Mouse (Mus musculus): Measurements from ENCODE around the gene 2310009B15Rik. TPM values are rescaled to one million over a fixed set of nuclear protein-coding genes. Genes with fewer than 3 reads are reported as not detected.

2310009B15Rik gene
- polyA plus RNA-seq, 1 experiment from 2014 or later: 34.3 TPM

DNA sequence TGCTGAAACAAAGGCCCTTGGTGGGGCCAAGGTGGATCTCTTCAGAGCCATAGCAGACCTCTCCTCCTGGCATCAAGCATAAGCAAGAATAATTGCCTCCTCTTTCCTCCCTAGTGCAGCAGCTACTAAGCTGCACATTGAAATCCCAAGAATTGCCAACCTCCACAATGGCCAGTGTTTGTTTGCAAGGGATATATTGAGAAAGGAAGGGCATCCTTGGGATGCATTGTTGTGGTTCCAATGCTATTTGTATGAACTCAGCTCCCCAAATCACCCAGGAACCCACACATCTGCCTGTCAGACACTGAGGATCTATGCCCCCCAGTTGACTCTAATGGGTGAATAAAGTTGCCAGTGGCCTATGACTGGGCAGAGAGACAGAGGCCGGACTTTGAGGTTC, 5.8 kb downstream of the 2310009B15Rik start:
- no peak overlapping the region for H3K4me3 ChIP-seq (ENCODE audit: low read depth, low read length)
- no peaks in the 10 kb centered on the region for H3K36me3 ChIP-seq (ENCODE audit: control insufficient read depth, insufficient read depth, low read length)
- H3K27me3 ChIP-seq (ENCODE audit: control insufficient read depth, insufficient read depth, low read length): peaks cover 25% of the 10 kb centered on the region
- H3K27ac ChIP-seq (ENCODE audit: low read depth, low read length): no peak overlapping the region
- no peak overlapping the region for H3K9ac ChIP-seq (replicated peaks; ENCODE audit: low read depth, low read length)
- H3K4me1 ChIP-seq (ENCODE audit: control insufficient read depth, insufficient read depth, low read length): 0 out of 2 replicates have a peak, but pooled peaks cover 6% of the 10 kb centered on the region
- no peak for ATAC-seq (ENCODE audit: low read depth)
- WGBS: 93% methylated on average over 1 of the region's 1 CpGs
- H3K4me2 ChIP-seq (ENCODE audit: low read depth, low read length): no peak overlapping the region
- H3K9me3 ChIP-seq (ENCODE audit: control insufficient read depth, low read length): no peaks in the 10 kb centered on the region

DNA sequence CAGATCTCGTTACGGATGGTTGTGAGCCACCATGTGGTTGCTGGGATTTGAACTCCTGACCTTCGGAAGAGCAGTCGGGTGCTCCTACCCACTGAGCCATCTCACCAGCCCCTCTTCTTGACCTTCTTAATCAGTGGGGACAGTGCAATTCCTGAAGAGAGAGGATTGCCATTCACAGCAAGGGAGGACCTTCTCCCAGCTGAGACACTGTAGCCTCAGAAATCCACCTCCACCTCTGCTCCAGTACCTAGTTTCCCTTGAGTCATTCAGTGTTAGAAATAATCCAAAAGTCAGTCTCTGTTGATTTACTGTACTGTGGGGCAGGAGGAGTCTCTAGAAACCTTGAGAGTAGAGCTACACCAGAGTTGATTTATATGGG, 6.5 kb downstream of the 2310009B15Rik start:
- Histone ChIP-seq H3K4me2 (ENCODE audit: low read depth, low read length) (no peak overlapping the region), H3K4me1 (ENCODE audit: control insufficient read depth, insufficient read depth, low read length) (0 out of 2 replicates have a peak, but pooled peaks cover 6% of the 10 kb centered on the region), H3K9ac (replicated peaks; ENCODE audit: low read depth, low read length) (no peak overlapping the region), H3K4me3 (ENCODE audit: low read depth, low read length) (no peak overlapping the region), H3K27me3 (ENCODE audit: control insufficient read depth, insufficient read depth, low read length) (peaks cover 31% of the 10 kb centered on the region), H3K9me3 (ENCODE audit: control insufficient read depth, low read length) (no peaks in the 10 kb centered on the region), H3K27ac (ENCODE audit: low read depth, low read length) (no peak overlapping the region), H3K36me3 (ENCODE audit: control insufficient read depth, insufficient read depth, low read length) (no peaks in the 10 kb centered on the region)
- ATAC-seq (ENCODE audit: low read depth): no peak
- WGBS: 52% methylated on average over 2 of the region's 4 CpGs

GRCm38 (mm10) chr1:138849531-138850160, 7.0 kb downstream of the 2310009B15Rik start:
- Histone ChIP-seq H3K27me3 (ENCODE audit: control insufficient read depth, insufficient read depth, low read length) (peaks cover 35% of the 10 kb centered on the region), H3K4me2 (ENCODE audit: low read depth, low read length) (no peak overlapping the region), H3K4me3 (ENCODE audit: low read depth, low read length) (no peak overlapping the region), H3K4me1 (ENCODE audit: control insufficient read depth, insufficient read depth, low read length) (0 out of 2 replicates have a peak, but pooled peaks cover 6% of the 10 kb centered on the region), H3K9ac (replicated peaks; ENCODE audit: low read depth, low read length) (no peak overlapping the region), H3K36me3 (ENCODE audit: control insufficient read depth, insufficient read depth, low read length) (no peaks in the 10 kb centered on the region), H3K9me3 (ENCODE audit: control insufficient read depth, low read length) (no peaks in the 10 kb centered on the region), H3K27ac (ENCODE audit: low read depth, low read length) (no peak overlapping the region)
- no peak for ATAC-seq (ENCODE audit: low read depth)
- WGBS: 5% methylated on average over 8 of the region's 8 CpGs

GRCm38 (mm10) chr1:138848511-138849109, 8.0 kb downstream of the 2310009B15Rik start, which contains the start of gene Lhx9:
Lhx9 (minus strand) TSS chr1:138848577.
- Histone ChIP-seq H3K27me3 (ENCODE audit: control insufficient read depth, insufficient read depth, low read length) (peaks cover 45% of the 10 kb centered on the region), H3K9ac (replicated peaks; ENCODE audit: low read depth, low read length) (0 out of 2 replicates have a peak within 1 kb of the TSS, but pooled peaks have one; percentile 16), H3K9me3 (ENCODE audit: control insufficient read depth, low read length) (no peaks in the 10 kb centered on the region), H3K4me2 (ENCODE audit: low read depth, low read length) (peak within 1 kb of the TSS; percentile 37), H3K4me1 (ENCODE audit: control insufficient read depth, insufficient read depth, low read length) (0 out of 2 replicates have a peak, but pooled peaks cover 6% of the 10 kb centered on the region), H3K36me3 (ENCODE audit: control insufficient read depth, insufficient read depth, low read length) (no peaks in the 10 kb centered on the region), H3K4me3 (ENCODE audit: low read depth, low read length) (peak within 1 kb of the TSS; percentile 19; the same call in 1 of the 2 replicates), H3K27ac (ENCODE audit: low read depth, low read length) (no peak within 1 kb of the TSS)
- peak; percentile 45; the same call in 1 of the 2 replicates for ATAC-seq (ENCODE audit: low read depth)
- under 1% methylated on average over 33 of the region's 33 CpGs for WGBS

DNA sequence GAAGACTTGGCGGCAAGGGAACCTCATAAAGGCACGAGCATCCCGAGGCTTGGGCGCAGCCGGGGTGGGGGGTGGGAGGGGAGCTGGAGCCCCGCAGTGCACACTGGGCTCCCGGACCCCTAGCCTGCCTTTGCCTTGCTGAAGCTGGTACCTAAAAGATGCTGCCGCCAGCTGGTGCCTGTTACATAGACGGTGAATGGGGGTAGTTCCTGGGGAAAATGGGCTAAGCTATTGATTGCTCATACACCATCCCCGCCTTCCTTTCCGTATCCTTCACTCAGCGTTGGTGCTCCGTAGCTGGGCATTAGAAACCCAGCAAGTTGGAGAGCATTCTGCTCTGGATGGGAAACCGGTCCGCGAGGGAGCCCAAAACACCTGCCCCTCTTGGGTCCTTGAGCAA, 8.6 kb downstream of the 2310009B15Rik start:
- H3K36me3 ChIP-seq (ENCODE audit: control insufficient read depth, insufficient read depth, low read length): no peaks in the 10 kb centered on the region
- peak; percentile 29; the same call in 1 of the 2 replicates for ATAC-seq (ENCODE audit: low read depth)
- under 1% methylated on average over 16 of the region's 16 CpGs for WGBS
- no peak overlapping the region for H3K9ac ChIP-seq (replicated peaks; ENCODE audit: low read depth, low read length)
- peak overlapping the region; percentile 19; the same call in 1 of the 2 replicates for H3K4me3 ChIP-seq (ENCODE audit: low read depth, low read length)
- peak overlapping the region; percentile 37 for H3K4me2 ChIP-seq (ENCODE audit: low read depth, low read length)
- H3K9me3 ChIP-seq (ENCODE audit: control insufficient read depth, low read length): no peaks in the 10 kb centered on the region
- H3K27ac ChIP-seq (ENCODE audit: low read depth, low read length): no peak overlapping the region
- H3K4me1 ChIP-seq (ENCODE audit: control insufficient read depth, insufficient read depth, low read length): 0 out of 2 replicates have a peak, but pooled peaks cover 6% of the 10 kb centered on the region
- H3K27me3 ChIP-seq (ENCODE audit: control insufficient read depth, insufficient read depth, low read length): peaks cover 47% of the 10 kb centered on the region

GRCm38 (mm10) chr1:138847146-138847545, 9.5 kb downstream of the 2310009B15Rik start:
- WGBS: under 1% methylated on average over 21 of the region's 21 CpGs
- Histone ChIP-seq H3K4me3 (ENCODE audit: low read depth, low read length) (peak overlapping the region; percentile 7; the same call in 1 of the 2 replicates), H3K27me3 (ENCODE audit: control insufficient read depth, insufficient read depth, low read length) (peaks cover 48% of the 10 kb centered on the region), H3K4me1 (ENCODE audit: control insufficient read depth, insufficient read depth, low read length) (0 out of 2 replicates have a peak, but pooled peaks cover 6% of the 10 kb centered on the region), H3K9me3 (ENCODE audit: control insufficient read depth, low read length) (no peaks in the 10 kb centered on the region), H3K9ac (replicated peaks; ENCODE audit: low read depth, low read length) (no peak overlapping the region), H3K27ac (ENCODE audit: low read depth, low read length) (no peak overlapping the region), H3K36me3 (ENCODE audit: control insufficient read depth, insufficient read depth, low read length) (no peaks in the 10 kb centered on the region), H3K4me2 (ENCODE audit: low read depth, low read length) (no peak overlapping the region)
- ATAC-seq (ENCODE audit: low read depth): no peak

- Histone ChIP-seq H3K9ac (replicated peaks; ENCODE audit: low read depth, low read length) (no peak overlapping the region), H3K9me3 (ENCODE audit: control insufficient read depth, low read length) (no peaks in the 10 kb centered on the region), H3K27me3 (ENCODE audit: control insufficient read depth, insufficient read depth, low read length) (peaks cover 48% of the 10 kb centered on the region), H3K4me1 (ENCODE audit: control insufficient read depth, insufficient read depth, low read length) (0 out of 2 replicates have a peak, but pooled peaks cover 6% of the 10 kb centered on the region), H3K4me2 (ENCODE audit: low read depth, low read length) (no peak overlapping the region), H3K36me3 (ENCODE audit: control insufficient read depth, insufficient read depth, low read length) (no peaks in the 10 kb centered on the region), H3K4me3 (ENCODE audit: low read depth, low read length) (no peak overlapping the region), H3K27ac (ENCODE audit: low read depth, low read length) (no peak overlapping the region)
- ATAC-seq (ENCODE audit: low read depth): no peak
- WGBS: 2% methylated on average over 9 of the region's 9 CpGs
Measured at GRCm38 (mm10) chr1:138846581-138846980, 10.1 kb downstream of the 2310009B15Rik start.

GRCm38 (mm10) chr1:138846131-138846530, 10.5 kb downstream of the 2310009B15Rik start:
- no peak overlapping the region for H3K27ac ChIP-seq (ENCODE audit: low read depth, low read length)
- H3K4me2 ChIP-seq (ENCODE audit: low read depth, low read length): no peak overlapping the region
- no peak overlapping the region for H3K9ac ChIP-seq (replicated peaks; ENCODE audit: low read depth, low read length)
- peaks cover 46% of the 10 kb centered on the region for H3K27me3 ChIP-seq (ENCODE audit: control insufficient read depth, insufficient read depth, low read length)
- H3K9me3 ChIP-seq (ENCODE audit: control insufficient read depth, low read length): no peaks in the 10 kb centered on the region
- 2% methylated on average over 12 of the region's 12 CpGs for WGBS
- ATAC-seq (ENCODE audit: low read depth): no peak
- H3K36me3 ChIP-seq (ENCODE audit: control insufficient read depth, insufficient read depth, low read length): no peaks in the 10 kb centered on the region
- H3K4me1 ChIP-seq (ENCODE audit: control insufficient read depth, insufficient read depth, low read length): 0 out of 2 replicates have a peak, but pooled peaks cover 6% of the 10 kb centered on the region
- no peak overlapping the region for H3K4me3 ChIP-seq (ENCODE audit: low read depth, low read length)

GRCm38 (mm10) chr1:138845481-138845880, 11.2 kb downstream of the 2310009B15Rik start:
- H3K36me3 ChIP-seq (ENCODE audit: control insufficient read depth, insufficient read depth, low read length): no peaks in the 10 kb centered on the region
- no peak overlapping the region for H3K4me3 ChIP-seq (ENCODE audit: low read depth, low read length)
- no peak overlapping the region for H3K9ac ChIP-seq (replicated peaks; ENCODE audit: low read depth, low read length)
- no peak overlapping the region for H3K27ac ChIP-seq (ENCODE audit: low read depth, low read length)
- no peak for ATAC-seq (ENCODE audit: low read depth)
- H3K27me3 ChIP-seq (ENCODE audit: control insufficient read depth, insufficient read depth, low read length): peaks cover 41% of the 10 kb centered on the region
- H3K4me2 ChIP-seq (ENCODE audit: low read depth, low read length): no peak overlapping the region
- no peaks in the 10 kb centered on the region for H3K9me3 ChIP-seq (ENCODE audit: control insufficient read depth, low read length)
- H3K4me1 ChIP-seq (ENCODE audit: control insufficient read depth, insufficient read depth, low read length): 0 out of 2 replicates have a peak, but pooled peaks cover 6% of the 10 kb centered on the region
- 16% methylated on average over 3 of the region's 3 CpGs for WGBS

All from neural tube, embryonic 14.5 days (tissue).